Mouse (Mus musculus) megakaryocyte, embryonic 14.5 days (primary cell): Measurements from ENCODE around the gene Rnase2a.
"Not testable (repeated sequence)": the region's sequence is repeated elsewhere in the genome, so short reads cannot be mapped to it uniquely, and the experiment has no call there.

Experiments used
- FLI1 ChIP-seq: IDR thresholded peaks from 2 replicates; pipeline ENCODE4 v1.6.1; 2012; ENCODE audit warnings: low read length, inconsistent platforms, mixed read lengths
- GATA1 ChIP-seq: IDR thresholded peaks from 3 replicates; pipeline ENCODE4 v1.6.1; 2012; ENCODE audit warnings: mixed read lengths, low read length, inconsistent platforms, borderline replicate concordance

GRCm38 (mm10) chr14:51220075-51220474 is 35.8 kb downstream of the Rnase2a start:
- not testable (repeated sequence) for TF ChIP-seq GATA1, FLI1
